Mouse (Mus musculus) liver, adult (tissue): ENCODE data around the gene Hes7.

ENCODE experiments used
- GATA4 ChIP-seq: IDR thresholded peaks from 2 replicates; pipeline ENCODE4 v1.6.1; 2014; ENCODE audit warnings: mild to moderate bottlenecking, low read length; ENCODE audit not compliant: insufficient replicate concordance

Gene Hes7

DNA sequence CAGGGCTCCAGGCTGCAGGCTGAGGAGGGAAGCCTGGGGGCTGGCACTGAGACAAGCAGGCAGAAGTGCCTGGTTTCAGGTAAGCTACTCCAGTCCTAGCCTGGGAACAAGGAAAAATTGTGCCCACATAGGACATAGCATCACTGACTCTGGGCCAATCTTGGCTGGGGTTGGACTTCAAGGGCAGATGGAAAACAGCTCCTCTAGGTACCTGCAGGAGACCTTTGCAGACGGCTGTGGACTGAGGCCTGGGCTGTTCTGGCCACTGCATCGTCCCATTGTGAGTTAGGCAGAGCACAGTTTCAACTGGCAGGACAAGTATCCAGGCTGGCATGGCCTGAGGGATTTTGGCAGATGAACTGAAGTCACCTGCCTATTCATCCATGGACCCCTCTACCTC lies 14.4 kb upstream of the Hes7 start:
- TF ChIP-seq GATA4: no peak

DNA sequence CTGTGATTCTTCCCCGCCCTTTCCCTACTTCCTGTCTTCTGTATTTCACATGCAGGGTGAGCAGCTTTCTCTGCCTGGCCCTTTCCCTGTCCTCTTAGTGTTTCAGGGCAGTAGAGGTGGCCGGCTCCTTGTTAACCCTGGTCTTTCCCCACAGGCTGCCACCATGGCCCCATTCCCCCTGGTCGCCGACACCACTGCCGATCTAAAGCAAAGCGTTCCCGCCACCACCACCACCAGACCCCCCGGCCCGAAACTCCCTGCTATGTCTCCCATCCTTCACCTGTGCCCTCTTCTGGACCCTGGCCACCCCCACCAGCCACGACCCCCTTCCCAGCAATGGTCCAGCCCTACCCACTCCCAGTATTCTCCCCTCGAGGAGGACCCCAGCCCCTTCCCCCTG lies 13.9 kb upstream of the Hes7 start:
- TF ChIP-seq GATA4: no peak

DNA sequence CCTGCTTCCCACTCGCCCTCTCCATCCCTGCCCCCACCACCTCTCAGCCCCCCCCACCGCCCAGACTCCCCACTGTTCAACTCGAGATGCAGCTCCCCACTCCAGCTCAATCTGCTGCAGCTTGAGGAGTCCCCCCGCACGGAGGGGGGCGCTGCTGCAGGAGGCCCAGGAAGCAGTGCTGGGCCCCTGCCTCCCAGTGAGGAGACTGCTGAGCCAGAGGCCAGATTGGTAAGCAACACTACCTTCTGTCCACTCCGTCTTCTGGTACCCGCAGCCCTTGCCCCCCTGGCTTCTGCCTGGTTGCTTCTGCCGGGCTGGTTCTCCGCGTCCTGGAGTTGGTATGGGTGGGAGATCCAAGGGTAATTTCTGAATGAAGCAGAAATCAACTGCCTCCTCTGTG lies 13.4 kb upstream of the Hes7 start:
- TF ChIP-seq GATA4: no peak

DNA sequence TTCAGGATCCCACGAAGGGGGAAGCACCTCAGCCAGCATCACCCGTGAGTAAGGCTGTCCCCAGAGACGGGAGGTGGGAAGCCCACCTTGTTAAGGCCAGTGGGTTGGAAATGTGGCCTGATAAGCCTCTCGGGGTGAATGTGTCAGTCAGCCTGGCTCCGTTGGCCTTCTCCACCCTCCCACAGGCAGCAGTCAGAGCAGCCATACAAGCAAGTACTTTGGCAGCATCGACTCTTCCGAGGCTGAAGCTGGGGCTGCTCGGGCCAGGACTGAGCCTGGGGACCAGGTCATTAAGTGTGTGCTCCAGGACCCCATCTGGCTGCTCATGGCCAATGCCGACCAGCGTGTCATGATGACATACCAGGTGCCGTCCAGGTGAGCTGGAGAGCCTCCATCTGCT lies 12.5 kb upstream of the Hes7 start:
- TF ChIP-seq GATA4: no peak

DNA sequence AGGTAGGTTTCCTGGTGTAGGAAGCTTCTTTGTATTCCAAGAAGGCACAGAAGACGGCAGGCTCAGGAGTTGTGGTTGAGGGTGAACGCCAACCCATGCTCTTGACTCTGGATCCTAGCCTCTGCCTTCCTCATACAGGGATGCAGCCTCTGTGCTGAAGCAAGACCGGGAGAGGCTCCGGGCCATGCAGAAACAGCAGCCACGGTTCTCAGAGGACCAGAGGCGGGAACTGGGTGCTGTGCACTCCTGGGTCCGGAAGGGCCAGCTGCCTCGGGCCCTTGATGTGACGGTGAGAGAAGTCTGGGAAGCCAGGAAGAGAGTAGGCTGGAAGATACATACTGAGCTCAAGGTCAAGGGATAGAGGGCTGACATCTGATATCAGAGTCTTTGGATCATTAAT lies 12.0 kb upstream of the Hes7 start:
- TF ChIP-seq GATA4: no peak

DNA sequence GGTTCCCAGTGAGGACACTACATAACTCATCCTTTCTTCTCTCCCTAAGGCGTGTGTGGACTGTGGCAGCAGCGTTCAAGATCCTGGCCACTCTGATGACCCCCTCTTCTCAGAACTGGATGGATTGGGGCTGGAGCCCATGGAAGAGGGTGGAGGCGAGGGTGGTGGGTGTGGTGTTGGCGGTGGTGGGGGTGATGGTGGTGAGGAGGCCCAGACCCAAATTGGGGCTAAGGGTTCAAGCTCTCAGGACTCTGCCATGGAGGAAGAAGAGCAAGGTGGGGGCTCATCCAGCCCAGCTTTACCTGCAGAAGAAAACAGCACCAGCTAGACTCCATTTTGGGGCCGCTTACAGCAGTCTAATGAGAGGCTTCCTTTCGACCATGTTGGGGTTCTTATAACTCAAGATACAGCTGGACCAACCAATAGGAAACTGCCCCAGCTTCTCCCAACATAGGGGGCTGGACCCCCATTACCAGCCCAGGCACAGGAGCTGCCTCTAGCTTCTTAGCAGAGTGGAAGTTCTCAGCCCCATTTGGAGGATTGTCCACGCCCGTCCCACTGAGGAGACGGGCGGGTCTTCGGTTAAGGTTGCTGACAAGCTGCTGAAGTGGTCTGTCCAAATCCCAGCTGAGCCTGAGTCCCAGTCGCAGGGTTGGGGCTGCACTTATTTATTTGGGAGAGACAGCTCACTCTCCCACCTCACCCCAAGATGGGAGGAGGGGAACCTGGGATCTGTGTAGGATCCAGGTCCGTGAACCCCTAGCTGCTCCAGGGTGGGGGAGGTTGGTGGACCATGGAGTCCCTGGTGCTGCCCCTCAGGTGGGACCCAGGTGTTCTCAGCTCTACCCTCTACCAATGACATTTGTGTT lies 10.9 kb upstream of the Hes7 start:
- no peak for TF ChIP-seq GATA4

DNA sequence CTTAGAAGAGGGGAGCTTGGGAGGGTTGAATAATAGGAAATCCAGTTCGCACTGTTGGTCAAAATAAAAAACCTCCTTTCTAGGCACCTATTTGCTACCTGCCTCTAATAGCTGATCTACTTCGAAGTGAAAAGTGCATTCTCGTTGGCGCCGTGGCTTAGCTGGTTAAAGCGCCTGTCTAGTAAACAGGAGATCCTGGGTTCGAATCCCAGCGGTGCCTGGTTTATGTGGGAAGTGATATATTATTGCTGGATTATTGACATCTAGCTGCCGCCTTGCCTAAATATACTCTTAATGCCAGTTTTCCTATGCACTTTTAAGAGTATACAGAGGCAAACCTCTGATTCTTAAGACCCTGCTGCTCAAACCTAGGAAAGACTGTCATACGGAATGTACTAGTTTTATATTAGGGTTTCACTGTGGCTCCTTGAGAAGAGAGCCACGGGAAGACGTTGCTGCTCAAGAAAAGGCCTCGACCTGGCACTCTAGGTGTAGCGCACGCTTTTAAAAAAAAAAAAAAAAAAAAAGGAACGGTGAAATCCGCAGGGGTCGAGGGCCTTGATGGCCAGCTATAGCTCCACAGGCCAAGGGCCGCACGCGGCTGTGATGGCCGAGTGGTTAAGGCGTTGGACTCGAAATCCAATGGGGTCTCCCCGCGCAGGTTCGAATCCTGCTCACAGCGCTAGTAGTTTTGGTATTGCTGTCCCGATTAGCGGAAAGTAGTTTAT lies 9.7 kb upstream of the Hes7 start:
- no peak for TF ChIP-seq GATA4

DNA sequence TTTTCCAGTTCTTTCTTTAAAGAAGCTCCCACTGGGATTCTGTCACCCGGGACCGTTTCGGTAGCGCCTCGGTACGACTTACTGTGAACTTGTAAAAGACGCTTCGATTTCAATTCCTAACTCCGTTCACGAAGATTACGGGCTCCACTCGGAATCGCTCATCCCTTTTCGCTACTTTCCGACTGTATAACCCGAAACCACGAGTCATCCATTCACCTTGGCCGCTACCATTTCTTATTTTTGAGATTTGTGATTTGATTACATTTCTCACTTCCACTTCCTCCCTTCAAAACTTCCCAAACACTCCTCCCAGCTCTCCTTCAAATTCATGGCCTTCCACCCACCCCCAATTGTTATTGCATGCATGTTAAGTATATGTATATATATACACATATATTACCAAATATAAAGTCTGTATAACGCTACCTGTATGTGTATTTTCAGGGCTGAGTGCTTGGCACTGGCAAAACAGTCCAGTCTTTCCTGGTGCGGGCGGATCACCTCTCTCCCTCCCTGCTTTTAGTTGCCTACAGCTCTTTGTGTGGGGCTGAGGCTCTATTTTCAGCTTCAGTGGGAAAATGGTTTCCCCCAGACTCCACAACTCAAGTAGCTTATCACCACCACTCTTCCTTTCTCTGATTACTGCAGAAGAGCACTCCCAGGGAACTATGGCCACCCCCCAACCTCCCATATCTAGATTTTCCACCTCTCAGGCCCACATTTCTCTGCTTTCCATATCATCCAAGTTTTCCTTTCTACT lies 9.0 kb upstream of the Hes7 start:
- no peak for TF ChIP-seq GATA4

DNA sequence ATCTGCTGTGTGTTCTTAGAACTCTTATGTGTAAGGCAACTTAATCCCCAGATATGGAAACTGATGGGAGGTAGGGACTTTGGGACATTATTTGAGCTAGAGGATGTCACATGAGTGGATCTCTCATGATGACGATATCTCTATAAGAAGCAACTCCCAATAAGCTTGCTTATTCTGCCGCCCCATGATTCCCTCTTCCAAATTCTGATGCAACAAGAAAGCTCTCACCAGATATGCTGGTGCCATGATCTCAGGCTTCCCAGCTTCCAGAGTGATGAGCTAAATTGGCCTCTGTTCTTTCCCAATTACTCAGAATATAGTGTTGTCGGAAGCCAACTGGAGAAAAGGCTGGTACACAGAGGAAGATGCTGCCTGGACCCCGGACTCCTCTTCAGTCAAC lies 8.3 kb upstream of the Hes7 start:
- TF ChIP-seq GATA4: no peak

DNA sequence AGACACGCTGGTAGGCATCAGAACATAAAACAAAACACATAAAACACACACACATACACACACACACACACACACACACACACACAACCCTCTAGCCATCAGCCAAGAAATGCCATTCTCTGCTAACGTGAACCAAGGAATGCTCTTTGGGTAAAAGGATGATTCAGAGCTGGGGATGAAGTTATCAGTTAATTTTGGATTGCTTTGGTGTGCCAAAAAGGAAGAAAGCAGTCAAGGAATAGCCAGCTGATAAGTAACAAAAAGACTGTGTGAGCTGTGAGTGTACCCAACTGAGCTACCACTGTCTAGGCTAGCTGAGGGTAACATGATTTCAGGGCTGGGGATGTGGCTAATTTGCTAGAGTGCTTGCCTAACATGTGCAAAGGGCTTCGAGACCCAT lies 6.2 kb upstream of the Hes7 start:
- TF ChIP-seq GATA4: no peak

DNA sequence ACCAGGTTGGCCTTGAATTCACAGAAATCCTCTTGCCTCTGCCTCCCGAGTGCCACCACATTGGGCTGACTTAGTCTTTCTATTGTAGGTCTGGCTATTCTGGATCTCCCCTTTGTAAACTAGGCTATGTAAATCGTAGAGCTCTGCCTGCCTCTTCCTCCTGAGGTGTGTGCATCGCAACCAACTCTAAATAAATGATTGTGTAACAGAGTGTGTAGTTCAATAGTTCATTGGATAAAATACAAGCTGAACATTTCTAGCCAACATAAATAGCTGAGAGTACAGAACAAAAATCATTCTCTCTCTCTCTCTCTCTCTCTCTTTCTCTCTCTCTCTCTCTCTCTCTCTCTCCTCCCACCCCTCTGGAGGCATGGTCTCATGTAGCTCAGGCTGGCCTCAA lies 5.6 kb upstream of the Hes7 start:
- TF ChIP-seq GATA4: no peak

DNA sequence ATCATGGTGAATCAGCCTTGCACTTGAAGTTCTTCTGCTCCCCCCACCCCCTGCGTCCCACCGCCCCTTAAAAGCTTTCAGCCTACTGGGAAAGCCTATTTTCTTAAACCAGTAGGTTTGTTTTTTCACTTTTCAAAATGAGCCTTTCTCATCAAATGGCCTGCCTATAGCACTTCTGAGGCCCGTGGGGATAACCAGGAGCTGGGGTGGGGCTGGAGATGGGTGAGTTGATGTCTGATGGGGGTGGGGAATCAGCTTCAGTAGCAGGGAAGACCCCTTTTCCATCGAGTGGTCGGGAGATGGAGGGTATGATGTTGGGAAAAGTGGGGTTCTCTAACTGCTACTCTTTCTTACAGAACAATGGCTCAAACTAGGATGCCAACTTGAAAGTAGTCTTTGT lies 3.4 kb upstream of the Hes7 start:
- TF ChIP-seq GATA4: no peak

DNA sequence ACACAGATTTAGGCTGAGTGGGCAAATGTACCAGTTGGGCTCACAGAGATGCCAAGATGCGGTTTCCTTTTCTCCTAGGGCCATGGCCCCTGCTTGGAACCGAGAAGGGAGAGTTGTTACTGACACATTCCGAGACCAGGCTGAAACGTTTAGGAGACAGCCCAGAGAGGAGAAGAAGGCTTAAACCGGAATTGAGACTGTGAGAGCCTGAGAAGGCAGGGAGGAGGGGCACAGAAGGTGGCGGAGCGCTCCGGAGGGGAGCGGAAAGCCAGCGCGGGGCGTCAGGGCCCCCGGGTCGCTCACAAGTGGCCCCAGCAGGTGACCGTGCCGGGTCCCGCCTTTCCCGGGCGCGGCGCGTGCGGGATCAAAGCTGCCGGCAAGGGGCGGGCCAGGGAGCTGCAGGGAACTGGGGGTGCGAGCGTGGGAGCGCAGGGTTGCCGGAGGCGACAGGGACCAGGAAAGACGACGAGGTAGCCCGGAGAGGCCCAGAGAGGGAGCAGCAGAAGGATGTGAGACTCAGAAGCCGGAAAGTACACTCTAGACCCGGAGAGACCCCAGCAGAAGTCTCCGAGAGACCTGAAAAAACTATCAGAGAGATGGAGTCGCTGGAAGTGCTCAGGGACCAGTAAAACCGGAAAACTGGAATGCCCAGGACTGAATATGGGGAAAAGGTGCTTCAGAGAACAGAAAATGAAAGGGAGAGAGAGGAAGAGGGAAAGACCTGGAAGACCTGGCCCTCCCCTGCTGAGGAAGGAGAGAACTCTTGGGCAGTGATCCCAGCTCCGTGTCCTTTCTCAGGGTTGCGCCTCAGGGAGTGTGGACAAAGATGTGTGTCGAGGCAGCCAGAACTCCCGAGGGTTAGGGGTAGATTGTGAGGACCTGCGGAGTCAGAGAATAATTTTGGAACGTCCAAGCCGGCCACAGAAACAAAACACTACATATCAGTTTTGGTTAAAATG lies 2.2 kb upstream of the Hes7 start:
- TF ChIP-seq GATA4: no peak

DNA sequence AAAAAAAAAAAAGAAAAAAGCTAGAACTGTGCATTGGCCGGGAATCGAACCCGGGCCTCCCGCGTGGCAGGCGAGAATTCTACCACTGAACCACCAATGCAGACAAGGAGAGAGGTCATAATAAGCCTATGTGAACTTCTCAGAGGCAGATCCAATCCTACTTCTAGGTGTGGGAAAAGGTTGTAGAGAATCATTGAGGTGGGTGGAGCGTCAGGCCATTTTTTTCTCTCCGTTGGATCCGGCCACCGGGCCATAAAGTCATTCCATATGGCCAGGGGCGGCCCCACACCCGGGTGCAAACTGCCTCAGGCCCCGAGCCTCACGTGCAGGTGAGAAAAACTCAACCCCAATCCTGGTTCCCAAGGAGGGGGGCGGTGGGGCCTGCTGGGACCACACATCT lies 1.4 kb upstream of the Hes7 start:
- TF ChIP-seq GATA4: no peak

DNA sequence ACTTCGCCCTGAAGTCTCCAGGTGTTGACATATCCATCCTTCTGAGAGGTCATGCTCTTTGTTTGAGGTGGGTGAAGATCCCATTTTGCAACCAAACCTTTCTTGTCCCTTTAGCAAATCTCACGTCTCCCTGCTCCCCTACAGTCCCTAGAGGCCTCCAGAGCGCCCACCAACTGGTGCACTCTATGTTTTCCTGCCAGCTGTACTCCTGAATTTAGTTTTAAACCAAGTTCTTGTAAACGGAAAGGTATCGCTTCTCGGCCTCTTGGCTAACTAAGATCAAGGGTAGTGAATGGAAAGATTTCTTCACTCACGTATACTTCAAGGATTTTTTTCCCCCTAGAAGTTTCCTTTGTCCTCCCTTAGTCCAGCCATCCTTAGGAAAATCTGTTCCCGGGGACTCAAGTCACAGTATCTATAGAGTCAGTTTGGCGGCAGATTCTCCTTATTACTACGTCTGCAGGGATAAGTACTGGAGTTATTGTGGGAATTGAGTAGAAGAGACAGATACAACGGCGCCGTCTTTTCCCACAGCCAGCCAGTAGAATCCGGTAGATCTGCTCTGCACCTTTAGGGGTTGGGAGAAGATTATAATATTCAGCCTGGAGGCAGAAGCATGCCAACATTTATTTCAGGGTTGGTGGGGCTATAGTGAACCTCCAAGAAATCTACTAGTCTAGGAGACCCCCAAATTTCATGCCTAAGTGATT lies 603 bp upstream of the Hes7 start:
- no peak for TF ChIP-seq GATA4
